Mouse (Mus musculus): ENCODE measurements around the gene Asnsd1. TPM values are rescaled to one million over a fixed set of nuclear protein-coding genes. Genes with fewer than 3 reads are reported as not detected.
A peak's percentile ranks its signal among the peaks of the same experiment; 100 is the strongest.

Gene Asnsd1
- polyA plus RNA-seq, 1 experiment from 2014 or later, result 62.4 TPM

DNA sequence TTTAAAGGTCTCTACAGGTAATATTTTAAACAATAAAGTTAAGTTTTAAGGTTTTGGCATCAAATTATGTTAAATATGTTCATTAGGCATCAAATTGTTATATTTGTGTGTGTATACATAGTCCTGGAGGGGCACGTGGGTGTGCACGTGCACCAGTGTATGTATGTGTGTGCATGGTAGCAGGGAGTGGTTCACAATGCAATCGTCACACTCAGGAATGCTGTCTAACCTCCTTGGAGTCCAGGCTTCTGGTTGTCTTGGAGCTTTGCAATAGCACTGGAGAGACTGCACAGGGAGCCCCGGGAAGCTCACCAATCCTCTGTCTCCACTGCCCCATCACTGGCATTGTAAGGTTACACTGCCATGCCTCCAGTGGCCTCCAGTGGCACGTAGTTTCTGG, 29.3 kb downstream of the Asnsd1 start:
- no peaks in the 10 kb centered on the region for H3K4me1 ChIP-seq (replicated peaks; ENCODE audit: insufficient read depth, low read length)
- H3K9ac ChIP-seq (ENCODE audit: low read depth, low read length), result no peak overlapping the region
- no peak overlapping the region for H3K4me2 ChIP-seq (ENCODE audit: low read length)
- no peaks in the 10 kb centered on the region for H3K36me3 ChIP-seq (ENCODE audit: insufficient read depth, low read length)
- DNase-seq (ENCODE audit: low spot score) (no peak), ATAC-seq (replicated peaks; ENCODE audit: low FRiP score, low read depth) (no peak)
- TF ChIP-seq CTCF (IDR thresholded peaks at IDR 0.05; ENCODE audit: low read depth), result no peak
- H3K9me3 ChIP-seq (replicated peaks; ENCODE audit: low read length), result no peaks in the 10 kb centered on the region
- WGBS, result 93% methylated on average over 5 of the region's 5 CpGs
- H3K27ac ChIP-seq, result no peak overlapping the region
- no peak overlapping the region for H3K4me3 ChIP-seq (replicated peaks; ENCODE audit: low read depth, low read length)
- no peaks in the 10 kb centered on the region for H3K27me3 ChIP-seq (ENCODE audit: insufficient read depth, low read length)

DNA sequence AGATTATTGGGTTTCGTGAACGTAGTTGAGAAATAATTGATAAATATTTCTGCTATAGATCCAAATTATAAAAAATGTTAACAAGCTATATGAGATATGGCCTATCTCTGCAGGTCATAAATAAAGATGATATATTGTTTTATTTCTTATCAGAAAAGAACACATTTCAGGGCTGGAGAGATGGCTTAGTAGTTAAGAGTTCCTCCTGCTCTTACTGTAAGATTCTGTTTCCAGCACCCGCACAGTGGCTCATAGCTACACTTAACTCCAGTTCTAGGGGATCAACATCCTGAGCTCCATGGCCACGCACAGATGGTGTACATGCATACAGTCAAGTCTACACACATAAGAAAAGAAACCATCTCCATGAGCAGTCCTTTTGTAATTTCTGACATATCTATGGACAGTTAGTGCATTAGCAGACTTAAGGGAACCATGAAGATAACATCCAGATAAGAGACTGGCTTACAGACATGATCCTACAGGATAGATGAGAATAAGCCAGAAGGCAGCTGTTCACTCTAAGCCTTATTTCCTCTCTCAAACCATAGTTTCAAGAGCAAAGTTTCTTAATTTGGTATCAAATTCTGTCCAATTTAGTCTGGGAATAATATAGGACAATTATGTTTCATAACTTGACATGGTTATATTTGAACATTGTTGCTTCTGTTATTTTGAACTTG, 30.7 kb downstream of the Asnsd1 start:
- Histone ChIP-seq H3K36me3 (ENCODE audit: insufficient read depth, low read length) (no peaks in the 10 kb centered on the region), H3K4me1 (replicated peaks; ENCODE audit: insufficient read depth, low read length) (no peaks in the 10 kb centered on the region), H3K27me3 (ENCODE audit: insufficient read depth, low read length) (no peaks in the 10 kb centered on the region), H3K27ac (no peak overlapping the region), H3K9ac (ENCODE audit: low read depth, low read length) (no peak overlapping the region), H3K4me3 (replicated peaks; ENCODE audit: low read depth, low read length) (no peak overlapping the region), H3K9me3 (replicated peaks; ENCODE audit: low read length) (no peaks in the 10 kb centered on the region), H3K4me2 (ENCODE audit: low read length) (no peak overlapping the region)
- DNase-seq (ENCODE audit: low spot score) (no peak), ATAC-seq (replicated peaks; ENCODE audit: low FRiP score, low read depth) (no peak)
- no peak for TF ChIP-seq CTCF (IDR thresholded peaks at IDR 0.05; ENCODE audit: low read depth)
- 95% methylated on average over 4 of the region's 4 CpGs for WGBS

DNA sequence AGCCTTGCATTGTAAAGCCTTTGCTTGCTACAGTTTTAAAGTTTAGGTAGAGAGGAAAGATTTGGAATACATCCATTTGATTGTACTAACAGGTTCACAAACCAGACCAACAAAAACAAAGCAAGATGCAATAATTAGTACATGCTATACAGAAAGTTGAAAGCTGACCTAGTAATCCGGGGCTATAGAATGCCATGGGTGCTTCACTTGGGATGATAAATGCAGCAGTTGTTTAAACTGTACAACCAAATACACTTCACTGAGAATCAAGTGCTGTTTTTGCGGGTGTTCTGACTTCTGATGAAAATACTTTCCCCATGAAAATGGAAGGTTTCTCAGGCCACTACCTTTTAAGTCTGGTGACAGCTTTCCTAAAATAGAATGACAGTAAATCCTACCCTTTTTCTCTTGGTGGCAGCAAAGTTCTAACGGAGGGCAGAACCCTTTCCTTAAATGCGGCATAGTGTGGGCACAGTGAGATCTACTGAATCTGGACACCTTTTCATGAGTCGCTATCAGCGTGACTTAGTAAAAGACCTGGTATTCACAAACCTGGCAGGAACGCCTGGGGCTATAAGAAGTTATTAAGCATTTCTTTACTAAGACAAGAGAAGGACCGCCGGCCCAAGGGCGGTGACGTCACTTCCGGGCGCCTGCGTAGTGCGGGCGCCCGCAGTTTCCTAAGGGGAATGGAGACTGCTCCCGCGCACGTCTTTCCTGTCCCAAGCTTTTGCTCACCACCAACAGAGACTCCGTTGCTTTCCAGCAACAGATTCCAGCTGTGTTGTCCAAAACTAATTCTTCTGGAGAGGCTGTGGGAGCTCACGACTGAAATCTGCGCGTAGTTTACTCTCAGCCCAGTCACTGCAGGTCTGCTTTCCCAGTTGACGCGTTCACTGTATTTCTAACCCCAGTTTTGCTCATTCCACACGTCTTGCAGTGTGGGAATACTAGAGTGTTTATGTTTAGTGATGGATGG, 39.3 kb downstream of the Asnsd1 start, which contains the start of gene Osgepl1:
Gene Osgepl1 (plus strand): TSS at position 636 of the 979 bp plus-strand sequence.
- Histone ChIP-seq H3K4me3 (replicated peaks; ENCODE audit: low read depth, low read length) (peak within 1 kb of the TSS; percentile 59), H3K27me3 (ENCODE audit: insufficient read depth, low read length) (no peaks in the 10 kb centered on the region), H3K9me3 (replicated peaks; ENCODE audit: low read length) (no peaks in the 10 kb centered on the region), H3K27ac (peak within 1 kb of the TSS; percentile 87), H3K9ac (ENCODE audit: low read depth, low read length) (peak within 1 kb of the TSS; percentile 77), H3K4me1 (replicated peaks; ENCODE audit: insufficient read depth, low read length) (no peaks in the 10 kb centered on the region), H3K4me2 (ENCODE audit: low read length) (peak within 1 kb of the TSS; percentile 69), H3K36me3 (ENCODE audit: insufficient read depth, low read length) (no peaks in the 10 kb centered on the region)
- TF ChIP-seq CTCF (IDR thresholded peaks at IDR 0.05; ENCODE audit: low read depth), result peak; percentile 39
- DNase-seq (ENCODE audit: low spot score), result peak; percentile 91
- WGBS, result 2% methylated on average over 27 of the region's 27 CpGs
- peak; percentile 97 for ATAC-seq (replicated peaks; ENCODE audit: low FRiP score, low read depth)

DNA sequence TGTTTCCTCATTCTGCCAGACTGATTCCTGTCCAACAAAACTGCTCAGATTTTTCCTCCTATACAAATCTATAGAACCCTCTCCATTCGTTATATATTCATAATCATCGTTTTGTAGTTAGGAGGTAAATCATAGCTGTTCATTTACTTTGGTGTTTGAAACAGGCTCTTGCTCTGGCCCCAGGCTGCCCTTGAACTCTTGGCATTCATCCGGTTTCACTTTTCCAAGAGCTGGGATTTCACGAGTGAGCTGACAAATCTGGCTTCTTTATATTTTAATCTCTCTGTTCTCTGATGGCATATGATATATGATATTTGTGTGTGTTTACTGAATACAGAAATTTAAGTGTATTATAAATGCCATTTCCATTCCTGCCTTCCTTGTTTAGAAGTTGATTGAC, 52.0 kb downstream of the Asnsd1 start:
- Histone ChIP-seq H3K9me3 (replicated peaks; ENCODE audit: low read length) (no peaks in the 10 kb centered on the region), H3K4me2 (ENCODE audit: low read length) (no peak overlapping the region), H3K4me3 (replicated peaks; ENCODE audit: low read depth, low read length) (no peak overlapping the region), H3K4me1 (replicated peaks; ENCODE audit: insufficient read depth, low read length) (no peaks in the 10 kb centered on the region), H3K27me3 (ENCODE audit: insufficient read depth, low read length) (no peaks in the 10 kb centered on the region), H3K9ac (ENCODE audit: low read depth, low read length) (no peak overlapping the region), H3K27ac (no peak overlapping the region), H3K36me3 (ENCODE audit: insufficient read depth, low read length) (no peaks in the 10 kb centered on the region)
- TF ChIP-seq CTCF (IDR thresholded peaks at IDR 0.05; ENCODE audit: low read depth), result no peak
- DNase-seq (ENCODE audit: low spot score) (no peak), ATAC-seq (replicated peaks; ENCODE audit: low FRiP score, low read depth) (no peak)
- 82% methylated on average over 4 of the region's 4 CpGs for WGBS

DNA sequence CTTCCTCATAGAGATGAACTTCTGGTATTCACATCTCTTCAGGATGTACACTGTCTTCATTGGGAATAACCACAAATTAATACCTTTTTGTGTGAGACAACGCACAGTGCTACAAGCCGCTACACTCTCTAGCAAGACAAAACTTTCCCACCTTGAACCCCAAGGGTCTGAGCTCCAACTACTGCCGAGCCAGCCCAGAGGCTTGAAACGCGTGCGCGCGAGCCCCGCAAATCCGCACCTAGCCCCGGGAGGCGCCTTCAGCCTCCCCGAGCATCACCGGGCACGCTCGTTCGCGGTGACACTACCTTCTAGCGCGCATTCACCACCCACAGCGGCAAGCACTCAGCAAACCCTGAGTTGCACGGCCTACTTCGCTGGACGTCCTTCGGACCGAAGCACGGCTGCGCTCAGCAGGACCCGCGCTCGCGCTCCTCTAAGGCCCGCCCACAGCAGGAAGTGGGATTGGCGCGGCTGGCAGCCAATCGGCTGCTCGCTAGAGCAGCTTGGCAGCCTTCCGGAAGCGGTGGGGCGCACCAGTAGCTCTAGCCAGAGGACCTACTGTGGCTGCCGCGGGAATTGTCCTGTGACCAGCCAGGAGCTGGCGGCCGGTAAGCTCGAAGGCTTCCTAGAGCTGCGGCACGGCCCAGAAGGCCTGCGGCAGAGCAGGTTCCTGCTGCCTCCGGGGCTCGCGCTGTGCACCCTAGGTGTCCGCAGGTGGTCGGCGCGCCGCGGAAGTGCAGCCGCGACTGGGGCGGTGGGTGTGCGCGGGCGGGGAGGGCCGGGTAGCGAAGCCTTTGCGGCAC, 55.8 kb downstream of the Asnsd1 start, which contains the start of the genes Pms1, Ormdl1 and Gm28778:
Gene Pms1 (minus strand): TSS at position 438 of the 803 bp plus-strand sequence.
Gene Ormdl1 (plus strand): TSS at position 515 of the 803 bp plus-strand sequence.
Gene Gm28778 (plus strand): TSS at position 531 of the 803 bp plus-strand sequence.
- no peaks in the 10 kb centered on the region for H3K27me3 ChIP-seq (ENCODE audit: insufficient read depth, low read length)
- peak within 1 kb of the TSS; percentile 91 for H3K27ac ChIP-seq
- H3K36me3 ChIP-seq (ENCODE audit: insufficient read depth, low read length), result no peaks in the 10 kb centered on the region
- no peak; the same call in 1 of the 2 replicates for TF ChIP-seq CTCF (IDR thresholded peaks at IDR 0.05; ENCODE audit: low read depth)
- H3K4me3 ChIP-seq (replicated peaks; ENCODE audit: low read depth, low read length), result peak within 1 kb of the TSS; percentile 84
- no peaks in the 10 kb centered on the region for H3K4me1 ChIP-seq (replicated peaks; ENCODE audit: insufficient read depth, low read length)
- under 1% methylated on average over 65 of the region's 66 CpGs for WGBS
- peak within 1 kb of the TSS; percentile 83 for H3K9ac ChIP-seq (ENCODE audit: low read depth, low read length)
- DNase-seq (ENCODE audit: low spot score), result peak; percentile 96
- ATAC-seq (replicated peaks; ENCODE audit: low FRiP score, low read depth), result peak; percentile 100
- H3K4me2 ChIP-seq (ENCODE audit: low read length), result peak within 1 kb of the TSS; percentile 91
- no peaks in the 10 kb centered on the region for H3K9me3 ChIP-seq (replicated peaks; ENCODE audit: low read length)

Other genes starting within 250 kb of the Asnsd1 start
- not detected in 2 replicates for gene 1700019A02Rik, start 165.1 kb downstream of the Asnsd1 start, polyA plus RNA-seq (2015; fragmentation: Nextera tagmentation; extraction: Ambion mirVana)
- 11.7 and 12.9 TPM in 2 replicates for gene Pms1, start 55.7 kb downstream of the Asnsd1 start, polyA plus RNA-seq (2015; fragmentation: Nextera tagmentation; extraction: Ambion mirVana)
- 38.3 and 39.3 TPM in 2 replicates for gene Ormdl1, start 55.7 kb downstream of the Asnsd1 start, polyA plus RNA-seq (2015; fragmentation: Nextera tagmentation; extraction: Ambion mirVana)
- not detected in 2 replicates for gene Gm28778, start 55.6 kb downstream of the Asnsd1 start, polyA plus RNA-seq (2015; fragmentation: Nextera tagmentation; extraction: Ambion mirVana)
- 22.4 and 23.8 TPM in 2 replicates for gene Osgepl1, start 39.1 kb downstream of the Asnsd1 start, polyA plus RNA-seq (2015; fragmentation: Nextera tagmentation; extraction: Ambion mirVana)
- gene Asdurf, start 133 bp downstream of the Asnsd1 start, polyA plus RNA-seq (2015; fragmentation: Nextera tagmentation; extraction: Ambion mirVana), result 5.4 and 11.5 TPM in 2 replicates
- gene Gm28551, start 85 bp downstream of the Asnsd1 start, polyA plus RNA-seq (2015; fragmentation: Nextera tagmentation; extraction: Ambion mirVana), result 0.22 and 0.26 TPM in 2 replicates

Measured in kidney, postnatal 0 days (tissue).